Mouse (Mus musculus): ENCODE measurements around the gene Nop56.

GRCm38 (mm10) chr2:130280224-130280623 lies 6.0 kb downstream of the Nop56 start:
- TF ChIP-seq TCF12 (IDR thresholded peaks at IDR 0.05; ENCODE audit: insufficient read depth, poor library complexity, severe bottlenecking) (no peak), POLR2A (IDR thresholded peaks at IDR 0.05; ENCODE audit: insufficient read length, low read depth) (no peak), MAX (IDR thresholded peaks at IDR 0.05; ENCODE audit: low read depth) (no peak), POLR2AphosphoS2 (IDR thresholded peaks at IDR 0.05; ENCODE audit: insufficient read length, low read depth) (peak; percentile 53), REST (IDR thresholded peaks at IDR 0.05; ENCODE audit: insufficient read depth, insufficient read length) (no peak), MYOG (IDR thresholded peaks at IDR 0.05; ENCODE audit: control insufficient read depth in 1 of 3, insufficient read depth in 1 of 3, insufficient read length in 2 of 3, low read depth in 2 of 3) (no peak), CEBPB (IDR thresholded peaks at IDR 0.05; ENCODE audit: insufficient read depth, poor library complexity, severe bottlenecking) (no peak), SRF (IDR thresholded peaks at IDR 0.05; ENCODE audit: control insufficient read depth, insufficient read length, low read depth) (no peak), USF1 (IDR thresholded peaks at IDR 0.05; ENCODE audit: low read depth) (no peak), E2F4 (IDR thresholded peaks at IDR 0.05; ENCODE audit: insufficient read depth) (no peak), TCF3 (IDR thresholded peaks at IDR 0.05; ENCODE audit: insufficient read length, low read depth) (no peak)
